Mouse (Mus musculus) ES-Bruce4 (cell line): ENCODE data around the gene Galnt18.

Experiments
- CTCF ChIP-seq: IDR thresholded peaks from one replicate; pipeline ENCODE4 v1.8.1; 2011; ENCODE audit warnings: low read depth, low read length
- EP300 ChIP-seq: IDR thresholded peaks from 2 replicates; pipeline ENCODE4 v1.6.1; 2011; ENCODE audit warnings: low read depth, low read length; ENCODE audit not compliant: insufficient read depth

DNA sequence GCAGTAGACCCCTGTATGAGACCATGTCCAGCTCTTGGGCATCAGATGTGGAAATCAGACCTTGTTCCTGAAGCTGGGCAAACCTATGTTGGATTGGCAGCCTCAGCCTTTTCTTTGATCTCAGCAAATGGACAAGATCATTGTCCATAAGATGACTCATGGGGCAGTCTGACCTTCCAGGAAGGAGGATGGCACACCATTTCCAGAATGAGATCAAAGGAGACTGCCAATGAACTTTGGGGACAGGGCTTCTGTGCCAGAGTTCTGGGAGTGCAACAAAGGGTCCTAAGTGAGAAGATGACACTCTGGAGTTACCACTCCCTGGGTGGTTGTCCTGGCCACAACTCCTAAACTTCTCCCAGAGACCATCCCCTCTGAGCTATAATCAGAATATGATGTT lies 174.1 kb downstream of the Galnt18 start:
- TF ChIP-seq EP300, result no peak
- TF ChIP-seq CTCF, result no peak
